Mouse (Mus musculus): ENCODE measurements around the gene Gli1. TPM values are rescaled to one million over a fixed set of nuclear protein-coding genes. Genes with fewer than 3 reads are reported as not detected.

Gene Gli1
- total and polyA plus RNA-seq, 3 experiments, result 0.10 to 0.42 TPM; not detected in 1

DNA sequence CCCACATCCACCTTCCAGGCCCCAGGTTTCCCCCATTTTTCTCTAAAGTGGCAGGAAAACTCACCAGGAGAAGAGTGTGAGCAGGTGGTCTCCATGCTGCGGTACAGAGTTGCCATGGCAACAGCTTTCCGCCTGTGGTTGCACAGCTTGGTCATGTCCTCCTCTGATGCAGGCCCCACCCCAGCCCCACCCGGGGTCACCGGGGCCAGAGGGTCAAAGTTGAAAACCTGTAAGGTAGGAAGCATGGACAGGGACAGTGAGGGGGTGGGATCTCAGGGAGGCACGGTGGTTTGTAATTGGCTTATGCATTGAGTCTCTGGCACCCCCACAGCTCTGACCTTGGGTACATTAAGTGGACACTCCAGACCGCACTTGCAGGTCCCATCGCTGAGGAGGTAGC is 55.0 kb downstream of the Gli1 start:
- no peak for DNase-seq (ENCODE audit: extremely low read depth)
- no peaks in the 10 kb centered on the region for H3K27me3 ChIP-seq (replicated peaks)
- H3K9ac ChIP-seq (ENCODE audit: insufficient read depth, low read depth), result no peak overlapping the region
- in situ Hi-C loops (cut with MboI; ENCODE audit: low pct_ligation_motif_present, low pct_unique_long_range_greater_than_20kb, low sequenced_read_pairs), result no loop called here
- TF ChIP-seq JUND (conservative IDR thresholded peaks at IDR 0.05; ENCODE audit: low read depth, low read length) (no peak), ELF1 (IDR thresholded peaks at IDR 0.05; ENCODE audit: low read depth, low read length) (no peak), POLR2A (IDR thresholded peaks at IDR 0.05; ENCODE audit: low read depth, low read length) (no peak)
- no peak overlapping the region for H3K4me3 ChIP-seq (replicated peaks in 1 of 3; ENCODE audit: low read depth in 2 of 3, low read length in 2 of 3, poor library complexity in 1 of 3)
- H3K4me2 ChIP-seq (ENCODE audit: insufficient read depth, low read depth, poor library complexity, severe bottlenecking), result no peak overlapping the region
- H3K4me1 ChIP-seq (ENCODE audit: control insufficient read depth in 1 of 2, insufficient read depth in 2 of 2), result peaks cover 16 to 24% of the 10 kb centered on the region in 2 experiments
- H3K9me3 ChIP-seq (replicated peaks; ENCODE audit: low read length), result no peaks in the 10 kb centered on the region
- dilution Hi-C loops (cut with MboI; ENCODE audit: extremely low pct_ligation_motif_present, extremely low pct_unique_long_range_greater_than_20kb, low sequenced_read_pairs), result no loop called here
- no peak overlapping the region for H3K27ac ChIP-seq (ENCODE audit: insufficient read depth, low read depth)
- H3K36me3 ChIP-seq (replicated peaks in 1 of 2; ENCODE audit: control insufficient read depth in 1 of 2, insufficient read depth in 1 of 2, low read length in 1 of 2), result peaks cover 53 to 62% of the 10 kb centered on the region in 2 experiments
- H3K79me2 ChIP-seq (replicated peaks; ENCODE audit: control insufficient read depth, extremely low read depth, insufficient read depth, poor library complexity, severe bottlenecking), result peaks cover 25% of the 10 kb centered on the region

DNA sequence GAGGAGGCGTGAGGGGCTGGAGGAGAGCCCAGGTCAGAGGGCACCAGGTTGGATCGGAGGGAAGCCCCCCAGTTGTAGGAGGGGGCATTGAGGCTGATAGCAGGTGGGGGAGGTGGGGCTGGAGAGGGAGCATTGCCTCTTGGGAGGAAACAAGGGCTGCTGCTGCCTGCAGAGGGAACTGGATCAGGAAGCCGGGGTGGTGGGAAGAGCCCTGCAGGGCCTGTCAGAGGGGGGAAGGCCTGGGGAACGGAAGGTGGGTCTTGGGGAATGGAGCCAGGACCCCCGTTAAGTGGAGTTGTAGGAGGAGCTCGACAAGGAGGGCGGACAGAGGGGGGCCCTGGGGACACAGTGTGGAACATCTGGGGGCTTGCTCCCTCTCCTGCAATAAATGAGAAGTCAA is 55.6 kb downstream of the Gli1 start:
- in situ Hi-C loops (cut with MboI; ENCODE audit: low pct_ligation_motif_present, low pct_unique_long_range_greater_than_20kb, low sequenced_read_pairs) (no loop called here), dilution Hi-C loops (cut with MboI; ENCODE audit: extremely low pct_ligation_motif_present, extremely low pct_unique_long_range_greater_than_20kb, low sequenced_read_pairs) (no loop called here)
- Histone ChIP-seq H3K9me3 (replicated peaks; ENCODE audit: low read length) (no peaks in the 10 kb centered on the region), H3K79me2 (replicated peaks; ENCODE audit: control insufficient read depth, extremely low read depth, insufficient read depth, poor library complexity, severe bottlenecking) (peaks cover 20% of the 10 kb centered on the region), H3K9ac (ENCODE audit: insufficient read depth, low read depth) (no peak overlapping the region), H3K36me3 (replicated peaks in 1 of 2; ENCODE audit: control insufficient read depth in 1 of 2, insufficient read depth in 1 of 2, low read length in 1 of 2) (peaks cover 59 to 65% of the 10 kb centered on the region in 2 experiments), H3K27ac (ENCODE audit: insufficient read depth, low read depth) (no peak overlapping the region), H3K27me3 (replicated peaks) (no peaks in the 10 kb centered on the region), H3K4me2 (ENCODE audit: insufficient read depth, low read depth, poor library complexity, severe bottlenecking) (no peak overlapping the region), H3K4me3 (replicated peaks in 1 of 3; ENCODE audit: low read depth in 2 of 3, low read length in 2 of 3, poor library complexity in 1 of 3) (no peak overlapping the region), H3K4me1 (ENCODE audit: control insufficient read depth in 1 of 2, insufficient read depth in 2 of 2) (peaks cover 16 to 24% of the 10 kb centered on the region in 2 experiments)
- no peak for DNase-seq (ENCODE audit: extremely low read depth)
- no peak for TF ChIP-seq USF1 (IDR thresholded peaks at IDR 0.05; ENCODE audit: low read depth, low read length)
- no peak for TF ChIP-seq MXI1 (IDR thresholded peaks at IDR 0.05; ENCODE audit: low read depth, low read length)
- TF ChIP-seq ETS1 (conservative IDR thresholded peaks at IDR 0.05; ENCODE audit: low read depth, low read length), result no peak
- TF ChIP-seq ZMIZ1 (IDR thresholded peaks at IDR 0.05; ENCODE audit: low read depth, low read length), result no peak
- TF ChIP-seq MAFK (IDR thresholded peaks at IDR 0.05; ENCODE audit: insufficient replicate concordance, low read length), result no peak

DNA sequence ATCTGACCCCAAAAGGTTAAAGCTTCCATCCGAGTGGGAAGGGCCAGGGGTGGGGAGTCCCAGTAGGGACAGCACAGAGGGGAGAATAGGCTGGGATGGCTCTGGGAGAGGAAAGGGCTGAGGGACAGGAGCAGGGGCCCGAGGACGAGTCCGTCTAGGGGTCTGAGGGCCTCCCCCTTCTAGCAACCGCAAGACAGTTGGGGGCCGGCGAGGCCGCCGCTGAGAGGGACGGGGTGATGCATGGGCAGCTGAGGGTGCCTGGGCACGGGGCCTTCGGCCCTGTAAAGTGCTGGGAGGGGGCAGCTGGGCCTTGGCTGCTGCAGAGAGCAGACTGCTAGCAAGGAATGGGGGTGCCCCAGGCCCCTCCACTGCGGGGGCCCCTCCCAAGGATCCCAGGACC is 56.1 kb downstream of the Gli1 start:
- dilution Hi-C loops (cut with MboI; ENCODE audit: extremely low pct_ligation_motif_present, extremely low pct_unique_long_range_greater_than_20kb, low sequenced_read_pairs), result no loop called here
- Histone ChIP-seq H3K4me1 (ENCODE audit: control insufficient read depth in 1 of 2, insufficient read depth in 2 of 2) (peaks cover 16 to 24% of the 10 kb centered on the region in 2 experiments), H3K4me3 (replicated peaks in 1 of 3; ENCODE audit: low read depth in 2 of 3, low read length in 2 of 3, poor library complexity in 1 of 3) (no peak overlapping the region), H3K4me2 (ENCODE audit: insufficient read depth, low read depth, poor library complexity, severe bottlenecking) (no peak overlapping the region), H3K27me3 (replicated peaks) (no peaks in the 10 kb centered on the region), H3K27ac (ENCODE audit: insufficient read depth, low read depth) (no peak overlapping the region), H3K36me3 (replicated peaks in 1 of 2; ENCODE audit: control insufficient read depth in 1 of 2, insufficient read depth in 1 of 2, low read length in 1 of 2) (peaks cover 64 to 70% of the 10 kb centered on the region in 2 experiments), H3K9ac (ENCODE audit: insufficient read depth, low read depth) (no peak overlapping the region), H3K9me3 (replicated peaks; ENCODE audit: low read length) (no peaks in the 10 kb centered on the region), H3K79me2 (replicated peaks; ENCODE audit: control insufficient read depth, extremely low read depth, insufficient read depth, poor library complexity, severe bottlenecking) (peaks cover 16% of the 10 kb centered on the region)
- in situ Hi-C loops (cut with MboI; ENCODE audit: low pct_ligation_motif_present, low pct_unique_long_range_greater_than_20kb, low sequenced_read_pairs), result no loop called here
- TF ChIP-seq ETS1 (conservative IDR thresholded peaks at IDR 0.05; ENCODE audit: low read depth, low read length) (no peak), SIN3A (IDR thresholded peaks at IDR 0.05; ENCODE audit: low read length) (no peak), POLR2A (IDR thresholded peaks at IDR 0.05; ENCODE audit: low read depth, low read length) (no peak), CTCF (conservative IDR thresholded peaks at IDR 0.05 in 1 of 2, IDR thresholded peaks at IDR 0.05 in 1 of 2; ENCODE audit: low read depth in 2 of 2, low read length in 2 of 2) (no peak), MYC (IDR thresholded peaks at IDR 0.05; ENCODE audit: low read depth, low read length) (no peak), ELF1 (IDR thresholded peaks at IDR 0.05; ENCODE audit: low read depth, low read length) (no peak), ZC3H11A (IDR thresholded peaks at IDR 0.05; ENCODE audit: low read depth, low read length) (no peak), MEF2A (IDR thresholded peaks at IDR 0.05; ENCODE audit: borderline replicate concordance, low read depth, low read length) (no peak), EP300 (IDR thresholded peaks at IDR 0.05; ENCODE audit: low read length) (no peak), MAX (IDR thresholded peaks at IDR 0.05; ENCODE audit: low read length) (no peak), GABPA (IDR thresholded peaks at IDR 0.05; ENCODE audit: insufficient replicate concordance, low read depth, low read length) (no peak)
- DNase-seq (ENCODE audit: extremely low read depth), result no peak
